Mouse (Mus musculus) MN1 (cell line): ENCODE measurements at regions not wholly inside any gene's neighbourhood (a gene's known extent, or its start where the extent isn't known, plus 50 kb on each side); places are given as distances from the start of the nearest gene placed in this dataset.
"Not testable (repeated sequence)": the region's sequence is repeated elsewhere in the genome, so short reads cannot be mapped to it uniquely, and the experiment has no call there.

Experiments
- DNase-seq: peaks from one replicate; pipeline ENCODE4 v3.0.0-alpha.2; 2016; ENCODE audit warnings: low spot score

- DNase-seq, result no peak
Measured at GRCm38 (mm10) chr2:97706651-97707050, 955.4 kb upstream of the Gm10801 start.

- no peak for DNase-seq
Measured at GRCm38 (mm10) chr2:97707243-97707642, 954.8 kb upstream of the Gm10801 start.

- no peak for DNase-seq
Measured at GRCm38 (mm10) chr2:97707741-97708140, 954.3 kb upstream of the Gm10801 start.

GRCm38 (mm10) chr2:97725166-97725565 is 936.9 kb upstream of the Gm10801 start:
- no peak for DNase-seq

- no peak for DNase-seq
Measured at GRCm38 (mm10) chr2:97768850-97769249, 893.2 kb upstream of the Gm10801 start.

GRCm38 (mm10) chr2:97777929-97778328 is 884.1 kb upstream of the Gm10801 start:
- peak; percentile 14 for DNase-seq

- DNase-seq, result not testable (repeated sequence)
Measured at GRCm38 (mm10) chr2:97780001-97780400, 882.0 kb upstream of the Gm10801 start.
